Mouse (Mus musculus) regulatory T cell (primary cell): ENCODE data around the gene Lrrc1.

Experiments
- in situ Hi-C: fragments of 300-600 bp; cut with MboI, MseI; formaldehyde crosslinking; loops from one replicate; pipeline ENCODE4 v1.15.1; 2025; ENCODE audit warnings: high pct_unique_total_duplicates

Gene Lrrc1

GRCm38 (mm10) chr9:77502548-77503438, 41.9 kb downstream of the Lrrc1 start:
- in situ Hi-C loops, result no loop called here

GRCm38 (mm10) chr9:77502171-77502547, 42.5 kb downstream of the Lrrc1 start:
- in situ Hi-C loops, result no loop called here

GRCm38 (mm10) chr9:77499084-77499483, 45.6 kb downstream of the Lrrc1 start:
- in situ Hi-C loops, result no loop called here

- in situ Hi-C loops, result no loop called here
Measured at GRCm38 (mm10) chr9:77498406-77498805, 46.3 kb downstream of the Lrrc1 start.

GRCm38 (mm10) chr9:77497173-77497572, 47.5 kb downstream of the Lrrc1 start:
- in situ Hi-C loops, result no loop called here

GRCm38 (mm10) chr9:77496540-77497062, 48.1 kb downstream of the Lrrc1 start:
- in situ Hi-C loops, result no loop called here

- in situ Hi-C loops, result no loop called here
Measured at GRCm38 (mm10) chr9:77494307-77494706, 50.4 kb downstream of the Lrrc1 start.

- in situ Hi-C loops, result no loop called here
Measured at GRCm38 (mm10) chr9:77488611-77489010, 56.1 kb downstream of the Lrrc1 start.

GRCm38 (mm10) chr9:77487427-77487826, 57.2 kb downstream of the Lrrc1 start:
- in situ Hi-C loops, result no loop called here

- in situ Hi-C loops, result no loop called here
Measured at GRCm38 (mm10) chr9:77485915-77486314, 58.8 kb downstream of the Lrrc1 start.

- in situ Hi-C loops, result no loop called here
Measured at GRCm38 (mm10) chr9:77484751-77485150, 59.9 kb downstream of the Lrrc1 start.

GRCm38 (mm10) chr9:77483559-77483958, 61.1 kb downstream of the Lrrc1 start:
- in situ Hi-C loops, result no loop called here

GRCm38 (mm10) chr9:77482281-77482680, 62.4 kb downstream of the Lrrc1 start:
- in situ Hi-C loops, result no loop called here

GRCm38 (mm10) chr9:77481380-77481779, 63.3 kb downstream of the Lrrc1 start:
- in situ Hi-C loops, result no loop called here

GRCm38 (mm10) chr9:77480574-77481319, 63.9 kb downstream of the Lrrc1 start:
- in situ Hi-C loops, result no loop called here

GRCm38 (mm10) chr9:77480001-77480400, 64.7 kb downstream of the Lrrc1 start:
- in situ Hi-C loops, result no loop called here

- in situ Hi-C loops, result no loop called here
Measured at GRCm38 (mm10) chr9:77478166-77478920, 66.3 kb downstream of the Lrrc1 start.

GRCm38 (mm10) chr9:77474535-77474934, 70.1 kb downstream of the Lrrc1 start:
- in situ Hi-C loops, result no loop called here

GRCm38 (mm10) chr9:77472557-77472956, 72.1 kb downstream of the Lrrc1 start:
- in situ Hi-C loops, result no loop called here

GRCm38 (mm10) chr9:77471646-77472220, 72.9 kb downstream of the Lrrc1 start:
- in situ Hi-C loops, result no loop called here

- in situ Hi-C loops, result no loop called here
Measured at GRCm38 (mm10) chr9:77469791-77470607, 74.7 kb downstream of the Lrrc1 start.
